Mouse (Mus musculus) bone marrow macrophage, adult 2 months (primary cell): ENCODE measurements around the gene Samt3. TPM values are rescaled to one million over a fixed set of nuclear protein-coding genes. Genes with fewer than 3 reads are reported as not detected.

Source experiments
- H3K27ac ChIP-seq: 2 replicates; pipeline ENCODE4 v1.5.1; 2012; ENCODE audit warnings: low read depth, low read length; ENCODE audit not compliant: insufficient read depth
- H3K4me1 ChIP-seq: 2 replicates; pipeline ENCODE4 v1.6.1; 2012; ENCODE audit warnings: low read length; ENCODE audit not compliant: control insufficient read depth, insufficient read depth
- H3K4me3 ChIP-seq: 2 replicates; pipeline ENCODE4 v1.5.1; 2012; ENCODE audit warnings: mild to moderate bottlenecking, low read length, moderate library complexity; ENCODE audit not compliant: insufficient read depth
- CTCF ChIP-seq: IDR thresholded peaks from 2 replicates; pipeline ENCODE4 v1.5.1; 2012; ENCODE audit warnings: low read depth, mild to moderate bottlenecking, low read length, moderate library complexity
- POLR2A ChIP-seq: IDR thresholded peaks from 2 replicates; pipeline ENCODE4 v1.6.1; 2012; ENCODE audit warnings: mild to moderate bottlenecking, low read depth, low read length, borderline replicate concordance
- polyA plus RNA-seq: library from polyadenylated mRNA; stranded (reverse); fragments of >200 nt; gene quantifications from 2 replicates; pipeline ENCODE4 v1.2.4, GENCODE M21; 2012; ENCODE audit not compliant: missing spikeins, insufficient read depth, insufficient read length

Gene Samt3
- polyA plus RNA-seq: not detected in 2 replicates

DNA sequence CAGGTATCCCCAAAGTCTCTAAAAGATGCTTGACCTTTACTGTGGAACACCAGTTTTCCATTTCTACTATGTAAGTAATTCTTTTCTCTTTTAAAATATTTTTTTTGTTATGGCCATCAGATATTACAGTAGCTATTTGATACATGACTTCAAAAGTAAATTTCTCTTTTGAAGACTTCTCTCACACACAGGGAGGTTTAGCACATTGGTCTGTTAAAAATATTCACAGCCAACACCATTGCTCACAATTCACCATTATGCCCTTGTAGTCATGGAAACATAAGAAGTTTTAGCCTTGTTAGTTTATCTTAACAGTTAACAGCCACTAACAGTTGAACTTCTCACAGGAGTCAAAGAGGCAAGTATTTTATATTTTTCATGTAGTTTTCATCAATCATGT lies at the start of gene Samt3:
TSS of gene Samt3 (plus strand) at position 301 of the 400 bp plus-strand sequence.
- no peak for TF ChIP-seq CTCF
- no peak for TF ChIP-seq POLR2A
- H3K4me3 ChIP-seq: no peak within 1 kb of the TSS
- no peaks in the 10 kb centered on the region for H3K4me1 ChIP-seq
- H3K27ac ChIP-seq: no peak within 1 kb of the TSS

- Histone ChIP-seq H3K4me1 (no peaks in the 10 kb centered on the region), H3K4me3 (no peak overlapping the region), H3K27ac (no peak overlapping the region)
- TF ChIP-seq CTCF: no peak
- no peak for TF ChIP-seq POLR2A
Observed at GRCm38 (mm10) chrX:86016591-86016990, 27.4 kb upstream of the Samt3 start.

DNA sequence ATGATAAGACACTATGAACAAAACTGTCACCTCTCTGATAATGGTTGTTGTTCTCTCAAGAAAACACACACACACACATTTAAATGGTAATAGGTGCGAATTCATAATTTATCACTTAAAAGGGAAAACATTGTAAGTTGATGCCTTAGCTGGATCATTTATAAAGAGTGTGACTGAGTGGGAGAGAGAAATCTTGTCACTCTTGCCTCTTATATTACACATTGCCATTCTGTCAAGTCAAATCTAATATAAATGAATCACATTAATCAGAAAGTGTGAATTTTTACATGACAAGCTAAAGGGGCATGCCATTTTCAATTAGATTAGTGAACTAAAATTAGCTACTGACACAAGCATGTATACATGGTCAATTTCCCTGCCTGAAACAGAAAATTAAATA lies 44.7 kb downstream of the Samt3 start:
- Histone ChIP-seq H3K27ac (no peak overlapping the region), H3K4me3 (no peak overlapping the region), H3K4me1 (no peaks in the 10 kb centered on the region)
- TF ChIP-seq POLR2A (no peak), CTCF (no peak)

Other genes with a start within 250 kb of the Samt3 start
- gene 5430427O19Rik, start 173.8 kb upstream of the Samt3 start, polyA plus RNA-seq: 21.2 and 22.1 TPM in 2 replicates
- not detected in 2 replicates for gene Nr0b1, start 147.6 kb downstream of the Samt3 start, polyA plus RNA-seq